Mouse (Mus musculus) MEL (cell line): ENCODE data around the gene F2. TPM values are rescaled to one million over a fixed set of nuclear protein-coding genes. Genes with fewer than 3 reads are reported as not detected.

Experiments
- DNase-seq: peaks from one replicate; pipeline ENCODE4 v3.0.0; 2011; ENCODE audit warnings: low read depth, low spot score
- H3K27ac ChIP-seq: 2 replicates; pipeline ENCODE4 v1.5.1; 2012; ENCODE audit warnings: low read depth, mild to moderate bottlenecking, control low read depth, low read length, moderate library complexity; ENCODE audit not compliant: control insufficient read depth
- H3K27me3 ChIP-seq, 2 experiments: fragments of 150-350 bp in 1 of 2; sonication (generic) in 1 of 2; 2 replicates each; pipeline ENCODE4 v1.6.1; 2012; ENCODE audit warnings: low read length in 2 of 2, mild to moderate bottlenecking in 2 of 2, improper control_type of control experiment in 1 of 2, moderate library complexity in 1 of 2; ENCODE audit not compliant: insufficient read depth in 2 of 2, control insufficient read depth in 1 of 2
- H3K36me3 ChIP-seq, 2 experiments: 2 replicates each; pipeline ENCODE4 v1.6.1; 2012 to 2014; ENCODE audit warnings: low read length in 2 of 2, improper control_type of control experiment in 1 of 2, inconsistent platforms in 1 of 2, mild to moderate bottlenecking in 1 of 2; ENCODE audit not compliant: insufficient read depth in 2 of 2, control insufficient read depth in 1 of 2
- H3K4me1 ChIP-seq, 2 experiments: fragments of 150-350 bp in 1 of 2; sonication (generic) in 1 of 2; 2 replicates each; pipeline ENCODE4 v1.6.1; 2012; ENCODE audit warnings: low read length in 2 of 2, improper control_type of control experiment in 1 of 2, mild to moderate bottlenecking in 1 of 2; ENCODE audit not compliant: insufficient read depth in 2 of 2, control insufficient read depth in 1 of 2
- H3K4me3 ChIP-seq, 2 experiments: fragments of 150-350 bp in 1 of 2; sonication (generic) in 1 of 2; 2 replicates each; pipeline ENCODE4 v1.5.1; 2012; ENCODE audit warnings: low read depth in 2 of 2, low read length in 2 of 2, mild to moderate bottlenecking in 2 of 2, moderate library complexity in 2 of 2, control low read depth in 1 of 2, improper control_type of control experiment in 1 of 2; ENCODE audit not compliant: control insufficient read depth in 1 of 2, insufficient read depth in 1 of 2
- H3K79me2 ChIP-seq: 2 replicates; pipeline ENCODE4 v1.6.1; 2012; ENCODE audit warnings: mild to moderate bottlenecking, low read length, moderate library complexity; ENCODE audit not compliant: control insufficient read depth, poor library complexity, insufficient read depth
- H3K9ac ChIP-seq: 2 replicates; pipeline ENCODE4 v1.6.1; 2012; ENCODE audit warnings: low read depth, mild to moderate bottlenecking, control low read depth, low read length, moderate library complexity; ENCODE audit not compliant: control insufficient read depth, poor library complexity, severe bottlenecking
- H3K9me3 ChIP-seq: fragments of 150-350 bp; sonication (generic); replicated peaks from 2 replicates; pipeline ENCODE4 v1.6.1; 2012; ENCODE audit warnings: mild to moderate bottlenecking, low read length, improper control_type of control experiment, moderate library complexity; ENCODE audit not compliant: insufficient read depth
- CHD2 ChIP-seq: IDR thresholded peaks from 2 replicates; pipeline ENCODE4 v1.6.1; 2011; ENCODE audit warnings: low read length, improper control_type of control experiment
- CTCF ChIP-seq, 3 experiments: IDR thresholded peaks in 2 of 3; conservative IDR thresholded peaks in 1 of 3; 2 replicates each; pipeline ENCODE4 v1.5.1; 2011 to 2012; ENCODE audit warnings: low read length in 3 of 3, low read depth in 2 of 3, mild to moderate bottlenecking in 2 of 3, improper control_type of control experiment in 1 of 3, inconsistent platforms in 1 of 3, mixed read lengths in 1 of 3, moderate library complexity in 1 of 3; ENCODE audit not compliant: control insufficient read depth in 1 of 3, insufficient read depth in 1 of 3, poor library complexity in 1 of 3, severe bottlenecking in 1 of 3
- E2F4 ChIP-seq: IDR thresholded peaks from 2 replicates; pipeline ENCODE4 v1.6.1; 2011; ENCODE audit warnings: low read depth, low read length, improper control_type of control experiment, borderline replicate concordance
- ETS1 ChIP-seq: IDR thresholded peaks from 2 replicates; pipeline ENCODE4 v1.6.1; 2012; ENCODE audit warnings: low read depth, mild to moderate bottlenecking, inconsistent platforms, low read length, improper control_type of control experiment, moderate library complexity
- GABPA ChIP-seq: IDR thresholded peaks from 2 replicates; pipeline ENCODE4 v1.6.1; 2012; ENCODE audit warnings: low read depth, mild to moderate bottlenecking, inconsistent platforms, low read length, improper control_type of control experiment, moderate library complexity
- GATA1 ChIP-seq: IDR thresholded peaks from 2 replicates; pipeline ENCODE4 v1.6.1; 2011; ENCODE audit warnings: low read depth, low read length, improper control_type of control experiment
- HCFC1 ChIP-seq: IDR thresholded peaks from 2 replicates; pipeline ENCODE4 v1.6.1; 2012; ENCODE audit warnings: low read depth, mild to moderate bottlenecking, inconsistent platforms, low read length, improper control_type of control experiment, moderate library complexity
- JUND ChIP-seq: IDR thresholded peaks from 2 replicates; pipeline ENCODE4 v1.6.1; 2011; ENCODE audit warnings: low read depth, mild to moderate bottlenecking, improper control_type of control experiment, low read length
- KAT2A ChIP-seq: conservative IDR thresholded peaks from 2 replicates; pipeline ENCODE4 v1.6.1; 2012; ENCODE audit warnings: low read depth, low read length, improper control_type of control experiment, inconsistent platforms
- MAFK ChIP-seq: IDR thresholded peaks from 2 replicates; pipeline ENCODE4 v1.6.1; 2011; ENCODE audit warnings: low read depth, mild to moderate bottlenecking, low read length, improper control_type of control experiment, borderline replicate concordance
- MAX ChIP-seq: IDR thresholded peaks from 2 replicates; pipeline ENCODE4 v1.6.1; 2011; ENCODE audit warnings: low read length, improper control_type of control experiment
- MAZ ChIP-seq: IDR thresholded peaks from 2 replicates; pipeline ENCODE4 v1.6.1; 2012; ENCODE audit warnings: low read depth, mild to moderate bottlenecking, inconsistent platforms, low read length, improper control_type of control experiment
- MXI1 ChIP-seq: IDR thresholded peaks from 2 replicates; pipeline ENCODE4 v1.6.1; 2011; ENCODE audit warnings: mild to moderate bottlenecking, low read depth, low read length, improper control_type of control experiment
- MYC ChIP-seq: IDR thresholded peaks from 2 replicates; pipeline ENCODE4 v1.6.1; 2011; ENCODE audit warnings: low read depth, mild to moderate bottlenecking, low read length, improper control_type of control experiment, moderate library complexity
- NELFE ChIP-seq: IDR thresholded peaks from 2 replicates; pipeline ENCODE4 v1.6.1; 2011; ENCODE audit warnings: low read depth, low read length, improper control_type of control experiment
- NRF1 ChIP-seq: IDR thresholded peaks from 2 replicates; pipeline ENCODE4 v1.6.1; 2014; ENCODE audit warnings: low read depth, mild to moderate bottlenecking, inconsistent platforms, low read length, improper control_type of control experiment, moderate library complexity; ENCODE audit not compliant: poor library complexity, insufficient read depth, severe bottlenecking
- POLR2A ChIP-seq, 2 experiments: IDR thresholded peaks; 2 replicates each; pipeline ENCODE4 v1.6.1; 2011 to 2012; ENCODE audit warnings: low read length in 2 of 2, mild to moderate bottlenecking in 2 of 2, control low read depth in 1 of 2, improper control_type of control experiment in 1 of 2, low read depth in 1 of 2, moderate library complexity in 1 of 2; ENCODE audit not compliant: control insufficient read depth in 1 of 2, insufficient read depth in 1 of 2, poor library complexity in 1 of 2
- RAD21 ChIP-seq: IDR thresholded peaks from 2 replicates; pipeline ENCODE4 v1.6.1; 2011; ENCODE audit warnings: mild to moderate bottlenecking, low read depth, low read length, improper control_type of control experiment
- RCOR1 ChIP-seq: IDR thresholded peaks from 2 replicates; pipeline ENCODE4 v1.6.1; 2012; ENCODE audit warnings: low read depth, mild to moderate bottlenecking, inconsistent platforms, low read length, improper control_type of control experiment
- SMC3 ChIP-seq: IDR thresholded peaks from 2 replicates; pipeline ENCODE4 v1.6.1; 2011; ENCODE audit warnings: low read depth, low read length, improper control_type of control experiment
- TBP ChIP-seq: IDR thresholded peaks from 2 replicates; pipeline ENCODE4 v1.8.0; 2011; ENCODE audit warnings: low read depth, low read length, improper control_type of control experiment
- UBTF ChIP-seq: IDR thresholded peaks from 2 replicates; pipeline ENCODE4 v1.6.1; 2012; ENCODE audit warnings: low read depth, mild to moderate bottlenecking, inconsistent platforms, low read length, improper control_type of control experiment, moderate library complexity, borderline replicate concordance; ENCODE audit not compliant: insufficient read depth
- USF2 ChIP-seq, 2 experiments: IDR thresholded peaks; 2 replicates each; pipeline ENCODE4 v1.6.1; 2011 to 2012; ENCODE audit warnings: improper control_type of control experiment in 2 of 2, low read length in 2 of 2, borderline replicate concordance in 1 of 2, inconsistent platforms in 1 of 2, low read depth in 1 of 2, mild to moderate bottlenecking in 1 of 2; ENCODE audit not compliant: insufficient read depth in 1 of 2
- polyA plus RNA-seq, 2 experiments: library from polyadenylated mRNA; stranded (reverse) in 1 of 2; unstranded in 1 of 2; fragments of >175 nt in 1 of 2; fragments of >200 nt in 1 of 2; gene quantifications; 2 replicates each; pipeline versions ENCODE4 v1.2.1 to v1.2.4; 2012; ENCODE audit warnings: low replicate concordance in 2 of 2, low read depth in 1 of 2; ENCODE audit not compliant: insufficient read length in 2 of 2, insufficient read depth in 1 of 2, missing spikeins in 1 of 2
- total RNA-seq: library from RNA; depleted of rRNA; stranded (reverse); fragments of 300-350 nt; gene quantifications from 2 replicates; pipeline ENCODE4 v1.2.3, GENCODE M21; 2012

The F2 gene
- total and polyA plus RNA-seq, 3 experiments: 0.04 to 0.06 TPM; not detected in 1

DNA sequence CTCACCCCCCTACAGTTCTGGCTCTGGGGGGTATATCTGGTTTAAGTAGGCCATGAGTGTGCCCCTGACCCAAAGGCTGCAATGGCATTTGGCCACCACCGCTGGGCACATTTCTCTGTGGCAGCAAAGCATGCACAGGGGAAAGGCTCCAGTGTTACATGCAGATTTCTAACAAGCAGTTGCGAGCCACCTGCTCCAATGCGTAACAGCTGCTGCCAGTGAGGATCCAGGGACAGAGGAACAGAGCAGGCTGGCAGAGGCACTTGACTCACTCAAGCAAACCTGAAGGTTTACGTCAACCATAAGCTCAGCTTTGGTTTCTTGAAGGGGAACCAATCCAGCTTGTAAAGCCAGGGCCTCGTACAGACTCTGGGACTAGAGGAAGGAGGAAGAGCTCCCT lies 38.7 kb upstream of the F2 start:
- Histone ChIP-seq H3K36me3 (no peaks in the 10 kb centered on the region; a peak in 1 of 4 replicates), H3K9me3 (no peaks in the 10 kb centered on the region), H3K79me2 (no peaks in the 10 kb centered on the region), H3K27ac (no peak overlapping the region), H3K4me3 (no peak overlapping the region), H3K4me1 (no peaks in the 10 kb centered on the region), H3K27me3 (no peaks in the 10 kb centered on the region), H3K9ac (no peak overlapping the region)
- no peak for TF ChIP-seq POLR2A (IDR thresholded peaks at IDR 0.05; ENCODE audit: control insufficient read depth in 1 of 2, insufficient read depth in 1 of 2, low read depth in 1 of 2, low read length in 2 of 2, poor library complexity in 1 of 2)
- TF ChIP-seq CHD2: no peak
- no peak for TF ChIP-seq CTCF (IDR thresholded peaks at IDR 0.05 in 2 of 3, conservative IDR thresholded peaks at IDR 0.05 in 1 of 3; ENCODE audit: control insufficient read depth in 1 of 3, insufficient read depth in 1 of 3, low read depth in 2 of 3, low read length in 3 of 3, poor library complexity in 1 of 3, severe bottlenecking in 1 of 3)
- no peak for TF ChIP-seq MAX
- no peak for TF ChIP-seq JUND
- no peak for TF ChIP-seq MAZ
- no peak for TF ChIP-seq MAFK
- no peak for TF ChIP-seq HCFC1
- no peak for TF ChIP-seq ETS1
- TF ChIP-seq E2F4: no peak
- no peak for TF ChIP-seq GATA1
- no peak for TF ChIP-seq SMC3
- no peak for TF ChIP-seq RAD21
- no peak for TF ChIP-seq NELFE
- no peak for TF ChIP-seq KAT2A
- TF ChIP-seq MXI1: no peak
- no peak for TF ChIP-seq USF2 (IDR thresholded peaks at IDR 0.05; ENCODE audit: borderline replicate concordance in 1 of 2, insufficient read depth in 1 of 2, low read depth in 1 of 2, low read length in 2 of 2)
- no peak for TF ChIP-seq NRF1
- DNase-seq: no peak

DNA sequence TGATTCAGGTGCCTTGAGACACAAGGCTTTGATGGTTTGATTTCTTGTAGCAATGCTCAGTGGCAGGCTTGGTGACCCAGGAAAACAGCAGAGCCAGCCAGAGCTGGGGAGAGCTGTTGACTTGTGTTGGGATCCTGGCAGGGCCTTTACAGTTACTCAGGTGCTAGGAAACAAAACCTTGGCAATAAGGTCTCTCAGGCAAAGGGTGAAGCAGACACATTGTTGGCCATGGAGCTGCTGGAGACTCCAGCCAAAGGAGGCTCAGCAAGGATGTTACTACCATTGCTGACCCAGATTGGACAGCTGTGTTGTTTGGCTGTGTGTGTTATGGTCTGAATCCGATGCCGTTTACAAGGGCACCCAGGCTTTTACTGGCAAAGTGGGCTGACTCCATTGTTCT lies 37.4 kb upstream of the F2 start:
- Histone ChIP-seq H3K27ac (no peak overlapping the region), H3K79me2 (no peaks in the 10 kb centered on the region), H3K4me1 (no peaks in the 10 kb centered on the region), H3K36me3 (no peaks in the 10 kb centered on the region; a peak in 1 of 4 replicates), H3K27me3 (no peaks in the 10 kb centered on the region), H3K4me3 (no peak overlapping the region), H3K9me3 (no peaks in the 10 kb centered on the region), H3K9ac (no peak overlapping the region)
- TF ChIP-seq UBTF (no peak), GABPA (no peak), KAT2A (no peak), TBP (no peak), SMC3 (no peak), ETS1 (no peak), NELFE (no peak), CTCF (IDR thresholded peaks at IDR 0.05 in 2 of 3, conservative IDR thresholded peaks at IDR 0.05 in 1 of 3; ENCODE audit: control insufficient read depth in 1 of 3, insufficient read depth in 1 of 3, low read depth in 2 of 3, low read length in 3 of 3, poor library complexity in 1 of 3, severe bottlenecking in 1 of 3) (no peak), MAX (no peak), RCOR1 (no peak), MYC (no peak)
- DNase-seq: no peak
